Mouse (Mus musculus): ENCODE results near the gene Serpinb5. TPM values are rescaled to one million over a fixed set of nuclear protein-coding genes. Genes with fewer than 3 reads are reported as not detected.

Serpinb5 gene
- total RNA-seq, 2 experiments from 2014 or later = not detected

Other genes with a start within 250 kb of the Serpinb5 start
- 10 to 100 TPM in 1 of 2 experiments, 1 to 10 TPM in 1; 9.1 to 10.2 TPM for gene Bcl2, start 146.9 kb upstream of the Serpinb5 start, total RNA-seq (2021)
- 10 to 100 TPM in 1 of 2 experiments, 1 to 10 TPM in 1; 9.0 to 10.2 TPM for gene Kdsr, start 101.4 kb upstream of the Serpinb5 start, total RNA-seq (2021)
- 10 to 100 TPM; 48.5 to 57.3 TPM for gene Vps4b, start 64.4 kb upstream of the Serpinb5 start, total RNA-seq (2021)
- gene Serpinb12, start 73.3 kb downstream of the Serpinb5 start, total RNA-seq (2021) = not detected
- gene Serpinb13, start 119.8 kb downstream of the Serpinb5 start, total RNA-seq (2021) = not detected
- gene Serpinb3a, start 191.1 kb downstream of the Serpinb5 start, total RNA-seq (2021) = not detected
- gene Serpinb3d, start 222.3 kb downstream of the Serpinb5 start, total RNA-seq (2021) = not detected

Measured in heart, postnatal 10 days (tissue).